In the genomic region with DNA sequence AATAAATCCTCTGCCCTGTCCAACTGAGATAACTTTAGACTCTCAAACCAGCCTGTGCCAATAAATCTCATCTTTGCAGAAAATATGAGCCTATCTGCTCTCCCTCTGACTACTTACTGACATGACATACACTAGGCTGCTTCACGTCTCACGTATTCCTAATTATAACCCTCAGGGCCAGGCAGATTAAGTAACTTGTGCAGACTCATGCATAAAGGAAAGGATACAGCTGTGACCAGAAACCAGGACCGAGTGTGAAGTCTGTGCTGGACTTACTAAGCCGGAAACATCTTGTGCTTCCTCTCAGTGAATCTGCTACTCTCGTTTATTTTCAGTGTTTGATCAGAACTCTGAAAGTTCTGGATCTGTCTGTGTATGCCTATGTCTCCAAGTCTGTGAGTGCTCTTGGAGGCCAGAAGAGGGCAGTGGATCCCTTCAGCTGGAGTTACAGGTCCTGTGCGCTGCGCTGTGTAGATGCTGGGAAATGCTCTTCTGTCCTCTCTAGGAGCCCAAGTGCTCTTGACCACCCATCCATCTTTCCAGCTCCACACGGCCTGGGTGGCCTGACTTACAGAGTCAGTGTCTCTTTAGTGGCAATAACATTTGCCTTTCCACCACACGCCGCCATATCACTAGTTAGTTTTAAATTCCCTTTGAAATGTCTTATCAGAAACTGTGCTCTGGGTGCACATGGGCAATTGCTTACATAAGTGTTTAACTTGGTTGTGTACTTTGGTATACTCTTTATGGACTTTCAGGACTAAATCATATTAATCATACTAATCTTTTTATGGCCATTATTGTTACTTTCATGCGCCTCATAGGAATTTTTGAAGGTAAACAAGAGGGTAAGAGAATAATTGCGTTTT, we compare ENCODE assay signal across 9 mouse cellular contexts. TPM values are rescaled to one million over a fixed set of nuclear protein-coding genes. Genes with fewer than 3 reads are reported as not detected.
DNase-seq lines count a peak whose midpoint lies in the region; ATAC-seq and TF ChIP-seq lines count a peak whose summit lies in the region.
"Had no signal": no experiment of that assay in that cellular context is flagged by ENCODE, and none has a peak within 500 bp of the region (broad histone marks: within the 10 kb centered on the region; RNA-seq: fewer than 3 reads in every experiment).

No protein-coding gene starts in this region.

- H3K27me3 ChIP-seq in heart, adult 2 months (ENCODE audit: control insufficient read depth, insufficient read depth, low read length) = no peaks in the 10 kb centered on the region
- H3K27me3 ChIP-seq in Patski = no peaks in the 10 kb centered on the region
- H3K27me3 ChIP-seq: neural tube, embryonic 13.5 days had no signal

- no peak overlapping the region for H3K4me3 ChIP-seq in heart, adult 2 months
- H3K4me3 ChIP-seq: neural tube, embryonic 13.5 days had no signal

- no peaks in the 10 kb centered on the region for H3K79me2 ChIP-seq in heart, adult 2 months (replicated peaks; ENCODE audit: control insufficient read depth, insufficient read depth, low read length)

- WGBS in heart, adult 2 months = 53% methylated on average over 12 of the region's 12 CpGs

- CTCF ChIA-PET in Patski (lab: Charles Lee) = interaction anchor here (1.0 to 1.7 kb wide), 2 partner anchors 16 to 273 kb away, joined by 4 to 6 read pairs; no protein-coding TSS in a partner anchor

- TF ChIP-seq POLR2A in heart, adult 2 months (IDR thresholded peaks at IDR 0.05; ENCODE audit: insufficient read depth, low read depth, low read length) = no peak

- POLR2A ChIA-PET in Patski (lab: Charles Lee) = no interaction called here

- peak; percentile 76 for ATAC-seq in Patski
- ATAC-seq in granulocyte monocyte progenitor cell, adult 5-6 weeks (replicated peaks; ENCODE audit: poor library complexity, severe bottlenecking) = peak; percentile 65
- ATAC-seq in megakaryocyte, adult 5-6 weeks (ENCODE audit: poor library complexity, severe bottlenecking) = peak; percentile 58

- TF ChIP-seq EP300 in heart, adult 2 months (IDR thresholded peaks at IDR 0.05; ENCODE audit: insufficient read depth, low read depth, low read length) = no peak

- TF ChIP-seq CTCF in heart, adult 2 months (IDR thresholded peaks at IDR 0.05) = peak; percentile 69
- peak; percentile 80 for TF ChIP-seq CTCF in Patski (IDR thresholded peaks at IDR 0.05)

- H3K36me3 ChIP-seq in heart, adult 2 months (ENCODE audit: control insufficient read depth, insufficient read depth, low read length) = no peaks in the 10 kb centered on the region
- H3K36me3 ChIP-seq: neural tube, embryonic 13.5 days had no signal

- intact Hi-C loops in heart, adult 2 months (cut with DNase I) = loop anchor here (5.0 kb wide), 1 partner anchor 81 kb away; a partner anchor contains a TSS
- intact Hi-C loops in heart, postnatal 25 days (cut with DNase I) = no loop called here

- peak in 1 of 2 experiments; percentile 10 for DNase-seq in heart, adult 2 months
- DNase-seq in heart, postnatal 25 days (ENCODE audit: low spot score) = no peak
- DNase-seq in 3134 (ENCODE audit: extremely low read depth, insufficient read length, low spot score) = peak; percentile 23
- DNase-seq in Patski (ENCODE audit: low read depth, low spot score) = no peak
- DNase-seq in layer of hippocampus, postnatal 25 days (ENCODE audit: extremely low spot score in 1 of 2, low spot score in 1 of 2) = no peak
- DNase-seq in ovary, postnatal 36 days (ENCODE audit: low spot score) = no peak

- H3K9ac ChIP-seq in heart, adult 2 months (ENCODE audit: low read depth, low read length) = no peak overlapping the region
- H3K9ac ChIP-seq: neural tube, embryonic 13.5 days had no signal

- no peak overlapping the region for H3K27ac ChIP-seq in heart, adult 2 months
- H3K27ac ChIP-seq: neural tube, embryonic 13.5 days had no signal

- in situ Hi-C loops in Patski (cut with MboI; ENCODE audit: low pct_unique_long_range_greater_than_20kb) = no loop called here

- H3K4me1 ChIP-seq in heart, adult 2 months (ENCODE audit: control insufficient read depth, insufficient read depth, low read length) = peaks cover 6% of the 10 kb centered on the region

RNA-seq across cellular contexts. Expression of a gene that starts 13.5 kb away (rescaled TPM):
- total RNA-seq in heart, adult 2 months (2021) = not detected
- not detected in 2 replicates for polyA plus RNA-seq in heart, adult 2 months (2012; rRNA removed)
- total RNA-seq in heart, postnatal 25 days (2021) = not detected
- polyA plus RNA-seq in Patski (2021) = not detected
- total RNA-seq in granulocyte monocyte progenitor cell, adult 5-6 weeks (2014; fragmentation: Nextera tagmentation) = not detected in 2 replicates
- total RNA-seq in granulocyte monocyte progenitor cell, adult 5-6 weeks (2017) = not detected in 2 replicates
- total RNA-seq in megakaryocyte, adult 5-6 weeks (2015) = 0.41 TPM in 1 of 2 replicates, not detected in the other
- not detected in 2 replicates for total RNA-seq in megakaryocyte, adult 5-6 weeks (2017)
- not detected for total RNA-seq in layer of hippocampus, postnatal 25 days (2021)
- polyA plus RNA-seq: neural tube, embryonic 13.5 days had no signal
